Mouse (Mus musculus) lung, postnatal 0 days (tissue): ENCODE measurements around the gene Tma7.

Source experiments
- CTCF ChIP-seq: IDR thresholded peaks from 2 replicates; pipeline ENCODE4 v1.5.1; 2016; ENCODE audit warnings: antibody characterized with exemption, mild to moderate bottlenecking
- EP300 ChIP-seq: IDR thresholded peaks from 2 replicates; pipeline ENCODE4 v1.6.1; 2016; ENCODE audit warnings: antibody characterized with exemption, mild to moderate bottlenecking, control low read depth

- no peak for TF ChIP-seq EP300
- TF ChIP-seq CTCF = no peak
Measured at GRCm38 (mm10) chr9:109040906-109041305, 41.5 kb downstream of the Tma7 start.
